Mouse (Mus musculus) kidney, embryonic 15.5 days (tissue): ENCODE results near the gene Psg27. TPM values are rescaled to one million over a fixed set of nuclear protein-coding genes. Genes with fewer than 3 reads are reported as not detected.
"Not testable (repeated sequence)": the region's sequence is repeated elsewhere in the genome, so short reads cannot be mapped to it uniquely, and the experiment has no call there.

Experiments used
- ATAC-seq: fragments of 200-750 bp; cut with Nextera tagmentation; replicated peaks from 2 replicates; pipeline ENCODE4 v1.8.0; 2017; ENCODE audit warnings: moderate TSS enrichment; ENCODE audit not compliant: low FRiP score
- H3K27ac ChIP-seq: fragments of 300-500 bp; sonication (generic); 2 replicates; pipeline ENCODE4 v1.5.1; 2015; ENCODE audit warnings: mild to moderate bottlenecking, inconsistent platforms
- H3K27me3 ChIP-seq: fragments of 300-500 bp; sonication (generic); 2 replicates; pipeline ENCODE4 v1.6.1; 2015; ENCODE audit warnings: inconsistent platforms
- H3K36me3 ChIP-seq: fragments of 300-500 bp; sonication (generic); 2 replicates; pipeline ENCODE4 v1.6.1; 2015; ENCODE audit warnings: inconsistent platforms
- H3K4me1 ChIP-seq: fragments of 300-500 bp; sonication (generic); 2 replicates; pipeline ENCODE4 v1.6.1; 2015; ENCODE audit warnings: inconsistent platforms
- H3K4me2 ChIP-seq: fragments of 300-500 bp; sonication (generic); 2 replicates; pipeline ENCODE4 v1.6.1; 2015; ENCODE audit warnings: moderate library complexity, mild to moderate bottlenecking, inconsistent platforms
- H3K4me3 ChIP-seq: fragments of 300-500 bp; sonication (generic); replicated peaks from 2 replicates; pipeline ENCODE4 v1.5.1; 2015; ENCODE audit warnings: mild to moderate bottlenecking, inconsistent platforms
- H3K9ac ChIP-seq: fragments of 300-500 bp; sonication (generic); 2 replicates; pipeline ENCODE4 v1.6.1; 2015; ENCODE audit warnings: mild to moderate bottlenecking, inconsistent platforms
- H3K9me3 ChIP-seq: fragments of 300-500 bp; sonication (generic); replicated peaks from 2 replicates; pipeline ENCODE4 v1.6.1; 2016; ENCODE audit warnings: inconsistent platforms
- WGBS: fragments of 180-500 bp; shearing (Covaris S2); methylation state at CpG from one replicate; pipeline ENCODE4 v1.1.7; 2015; ENCODE audit warnings: mixed read lengths; 5-methylcytosine and 5-hydroxymethylcytosine counted together
- polyA plus RNA-seq: library from polyadenylated mRNA; unstranded; fragments of >200 nt; fragmentation: Nextera tagmentation; extraction: Ambion mirVana; gene quantifications from 2 replicates; pipeline ENCODE4 v1.2.1, GENCODE M21; 2015

Gene Psg27
- not detected in 2 replicates for polyA plus RNA-seq

GRCm38 (mm10) chr7:18567205-18567604, at the start of gene Psg27:
Gene Psg27, minus strand, starts transcription at chr7:18567305.
- Histone ChIP-seq H3K4me2 (no peak within 1 kb of the TSS), H3K9me3 (no peaks in the 10 kb centered on the region), H3K27ac (no peak within 1 kb of the TSS), H3K4me3 (no peak within 1 kb of the TSS), H3K4me1 (no peaks in the 10 kb centered on the region), H3K27me3 (no peaks in the 10 kb centered on the region), H3K36me3 (no peaks in the 10 kb centered on the region), H3K9ac (no peak within 1 kb of the TSS)
- WGBS, result 76% methylated on average over 3 of the region's 3 CpGs
- ATAC-seq, result no peak

GRCm38 (mm10) chr7:18616401-18616800, 49.3 kb upstream of the Psg27 start, which contains the start of gene Psg23:
Gene Psg23, minus strand, starts transcription at chr7:18616501.
- H3K9ac ChIP-seq, H3K27ac ChIP-seq, H3K4me2 ChIP-seq, H3K27me3 ChIP-seq, ATAC-seq, H3K36me3 ChIP-seq, H3K4me1 ChIP-seq, H3K4me3 ChIP-seq, H3K9me3 ChIP-seq: not testable (repeated sequence)
- 50% methylated on average over 1 of the region's 2 CpGs for WGBS

DNA sequence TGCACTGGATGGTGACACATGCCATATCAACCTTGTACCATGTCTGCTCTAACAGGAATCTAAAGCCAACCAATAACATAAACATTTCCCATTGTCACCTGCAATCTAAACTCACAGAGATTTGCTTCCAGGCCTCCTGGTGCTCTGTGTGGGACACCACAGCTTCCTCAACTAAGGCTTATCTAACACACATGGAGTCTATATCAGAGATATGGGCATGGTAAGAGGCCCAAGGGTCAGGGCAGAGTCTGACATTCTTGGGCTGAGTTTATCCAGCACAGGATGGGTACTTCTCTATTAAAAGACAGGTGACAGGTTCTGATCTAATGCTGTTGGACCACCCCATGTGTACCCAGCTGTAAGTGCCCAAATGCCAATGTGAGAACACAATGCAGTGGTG, 7.3 kb downstream of the Psg27 start:
- ATAC-seq, result no peak
- H3K4me1 ChIP-seq, result no peaks in the 10 kb centered on the region
- no peaks in the 10 kb centered on the region for H3K36me3 ChIP-seq
- H3K9ac ChIP-seq, result no peak overlapping the region
- H3K4me2 ChIP-seq, result no peak overlapping the region
- H3K27me3 ChIP-seq, result no peaks in the 10 kb centered on the region
- H3K4me3 ChIP-seq, result no peak overlapping the region
- H3K9me3 ChIP-seq, result no peaks in the 10 kb centered on the region
- no peak overlapping the region for H3K27ac ChIP-seq

- H3K27ac ChIP-seq, H3K4me1 ChIP-seq, H3K4me2 ChIP-seq, ATAC-seq, H3K27me3 ChIP-seq, H3K36me3 ChIP-seq, H3K4me3 ChIP-seq, H3K9ac ChIP-seq, H3K9me3 ChIP-seq: not testable (repeated sequence)
- WGBS, result 85% methylated on average over 3 of the region's 3 CpGs
Measured at GRCm38 (mm10) chr7:18555751-18556150, 11.4 kb downstream of the Psg27 start.

DNA sequence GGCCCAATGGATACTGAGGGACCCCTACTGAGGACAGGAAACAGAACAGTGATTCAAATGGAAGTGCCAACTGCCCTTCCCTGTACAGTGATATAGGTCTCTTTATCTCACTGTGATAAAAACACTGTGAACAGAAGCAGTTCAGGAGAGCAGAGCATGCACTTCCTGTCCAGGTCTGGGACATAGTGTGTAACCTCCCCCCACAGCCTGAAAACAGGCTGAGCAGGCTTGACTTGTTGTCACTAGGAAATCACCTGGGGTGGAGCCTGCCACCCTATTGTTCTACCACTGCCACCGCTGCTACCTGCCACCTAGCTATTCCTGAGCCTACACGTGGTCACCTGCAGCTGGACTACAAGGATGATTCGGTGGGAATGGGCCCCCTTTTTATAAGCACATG, 33.7 kb downstream of the Psg27 start:
- Histone ChIP-seq H3K9me3 (no peaks in the 10 kb centered on the region), H3K4me3 (no peak overlapping the region), H3K4me2 (no peak overlapping the region), H3K27me3 (no peaks in the 10 kb centered on the region), H3K4me1 (no peaks in the 10 kb centered on the region), H3K9ac (no peak overlapping the region), H3K36me3 (no peaks in the 10 kb centered on the region), H3K27ac (no peak overlapping the region)
- no peak for ATAC-seq
- 59% methylated on average over 3 of the region's 3 CpGs for WGBS

GRCm38 (mm10) chr7:18532169-18532568, 34.9 kb downstream of the Psg27 start, which contains the start of gene Psg25:
Gene Psg25, minus strand, starts transcription at chr7:18532269.
- WGBS, result 89% methylated on average over 1 of the region's 1 CpGs
- Histone ChIP-seq H3K9me3 (no peaks in the 10 kb centered on the region), H3K4me1 (no peaks in the 10 kb centered on the region), H3K4me2 (no peak within 1 kb of the TSS), H3K27me3 (no peaks in the 10 kb centered on the region), H3K27ac (no peak within 1 kb of the TSS), H3K36me3 (no peaks in the 10 kb centered on the region), H3K9ac (no peak within 1 kb of the TSS), H3K4me3 (no peak within 1 kb of the TSS)
- no peak for ATAC-seq

DNA sequence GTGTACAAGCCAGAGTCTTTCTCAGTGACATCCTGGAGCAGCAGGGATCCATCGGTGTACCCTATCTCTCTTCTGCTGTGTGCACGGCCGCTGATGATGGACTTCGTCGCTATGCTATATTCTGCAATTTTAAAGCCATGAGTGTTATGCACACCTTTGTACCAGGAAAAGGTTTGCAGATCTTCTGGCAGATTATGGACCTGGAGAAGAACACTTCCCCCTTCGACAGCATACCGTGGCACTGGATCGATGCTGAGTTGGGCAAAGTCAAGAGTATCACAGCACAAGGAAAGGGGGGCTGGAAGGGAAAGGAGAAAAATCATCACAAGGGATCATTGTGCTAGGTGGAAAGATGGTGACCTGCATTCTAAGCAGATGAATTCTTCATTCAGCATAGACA, 42.4 kb downstream of the Psg27 start:
- no peak for ATAC-seq
- WGBS, result 98% methylated on average over 8 of the region's 8 CpGs

DNA sequence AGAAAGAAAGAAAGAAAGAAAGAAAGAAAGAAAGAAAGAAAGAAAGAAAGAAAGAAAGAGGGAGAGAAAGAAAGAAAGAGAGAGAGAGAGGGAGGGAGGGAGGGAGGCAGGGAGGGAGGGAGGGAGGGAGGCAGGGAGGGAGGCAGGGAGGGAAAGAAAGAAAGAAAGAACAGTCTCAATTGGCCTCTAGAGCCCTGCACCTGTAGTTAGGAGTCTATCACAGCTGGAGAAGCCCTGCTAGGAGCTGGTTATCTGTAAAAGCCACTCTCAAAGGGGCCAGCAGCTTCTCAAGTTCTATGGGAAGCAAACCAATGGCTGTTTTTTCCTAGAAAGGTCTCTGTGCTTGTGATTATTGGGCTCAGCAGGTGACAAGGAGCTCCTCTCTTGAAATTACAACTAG, 54.3 kb downstream of the Psg27 start:
- H3K27me3 ChIP-seq, ATAC-seq, H3K36me3 ChIP-seq, H3K4me2 ChIP-seq, H3K9me3 ChIP-seq, H3K27ac ChIP-seq, H3K4me3 ChIP-seq, H3K4me1 ChIP-seq, H3K9ac ChIP-seq: not testable (repeated sequence)

More for the DNA sequence above, 42.4 kb downstream of the Psg27 start:
- Histone ChIP-seq H3K4me2 (no peak overlapping the region), H3K27me3 (no peaks in the 10 kb centered on the region), H3K4me3 (no peak overlapping the region), H3K9me3 (no peaks in the 10 kb centered on the region), H3K27ac (no peak overlapping the region), H3K4me1 (no peaks in the 10 kb centered on the region), H3K36me3 (no peaks in the 10 kb centered on the region), H3K9ac (no peak overlapping the region)

GRCm38 (mm10) chr7:18512417-18512816, 54.7 kb downstream of the Psg27 start:
- H3K4me2 ChIP-seq, H3K36me3 ChIP-seq, H3K4me1 ChIP-seq, H3K4me3 ChIP-seq, H3K9me3 ChIP-seq, ATAC-seq, H3K27me3 ChIP-seq, H3K9ac ChIP-seq, H3K27ac ChIP-seq: not testable (repeated sequence)
- 45% methylated on average over 2 of the region's 2 CpGs for WGBS

GRCm38 (mm10) chr7:18511479-18511878, 55.6 kb downstream of the Psg27 start:
- Histone ChIP-seq H3K36me3 (no peaks in the 10 kb centered on the region), H3K9ac (no peak overlapping the region), H3K4me1 (no peaks in the 10 kb centered on the region), H3K9me3 (no peaks in the 10 kb centered on the region), H3K27me3 (no peaks in the 10 kb centered on the region), H3K27ac (no peak overlapping the region), H3K4me3 (no peak overlapping the region), H3K4me2 (no peak overlapping the region)
- WGBS, result 32% methylated on average over 9 of the region's 9 CpGs
- no peak for ATAC-seq

Other genes with a start within 250 kb of the Psg27 start
- not detected in 2 replicates for gene Psg18, start 212.3 kb downstream of the Psg27 start, polyA plus RNA-seq
- gene Psg28, start 135.3 kb downstream of the Psg27 start, polyA plus RNA-seq, result not detected in 2 replicates
- not detected in 2 replicates for gene Psg26, start 83.1 kb downstream of the Psg27 start, polyA plus RNA-seq
- gene Psg25, start 35.0 kb downstream of the Psg27 start, polyA plus RNA-seq, result not detected in 2 replicates
- not detected in 2 replicates for gene Psg23, start 49.2 kb upstream of the Psg27 start, polyA plus RNA-seq
- gene Psg21, start 89.4 kb upstream of the Psg27 start, polyA plus RNA-seq, result not detected in 2 replicates
- not detected in 2 replicates for gene Psg20, start 118.9 kb upstream of the Psg27 start, polyA plus RNA-seq
- gene Psg22, start 150.8 kb upstream of the Psg27 start, polyA plus RNA-seq, result not detected in 2 replicates
- not detected in 2 replicates for gene Psg19, start 231.2 kb upstream of the Psg27 start, polyA plus RNA-seq